Mouse (Mus musculus): ENCODE data around the gene Hamp.

The Hamp gene

GRCm38 (mm10) chr7:30943909-30944635, at the start of gene Hamp:
Gene Hamp (minus strand): TSS chr7:30944032.
- CTCF ChIA-PET: no interaction called here

GRCm38 (mm10) chr7:30992148-30992547, 48.3 kb upstream of the Hamp start:
- CTCF ChIA-PET: no interaction called here

- CTCF ChIA-PET: interaction anchor here (1.0 kb wide), 1 partner anchor 35 kb away, joined by 3 read pairs; no protein-coding TSS in a partner anchor
Observed at GRCm38 (mm10) chr7:30988519-30989162, 44.8 kb upstream of the Hamp start.

- CTCF ChIA-PET: no interaction called here
Observed at GRCm38 (mm10) chr7:30985357-30985756, 41.5 kb upstream of the Hamp start.

GRCm38 (mm10) chr7:30981703-30982102, 37.9 kb upstream of the Hamp start:
- CTCF ChIA-PET: no interaction called here

- CTCF ChIA-PET: interaction anchor here (0.5 to 1.3 kb wide), 2 partner anchors 101 to 533 kb away, joined by 3 to 10 read pairs; no protein-coding TSS in a partner anchor
Observed at GRCm38 (mm10) chr7:30973501-30974289, 29.9 kb upstream of the Hamp start, which contains the start of gene Fam187b. Gene Fam187b (plus strand): TSS chr7:30973790.

- CTCF ChIA-PET: no interaction called here
Observed at GRCm38 (mm10) chr7:30973251-30973500, 29.3 kb upstream of the Hamp start, which contains the start of gene Lsr. Gene Lsr (minus strand): TSS chr7:30973464.

- CTCF ChIA-PET: no interaction called here
Observed at GRCm38 (mm10) chr7:30972426-30973250, 28.8 kb upstream of the Hamp start.

GRCm38 (mm10) chr7:30971901-30972300, 28.1 kb upstream of the Hamp start:
- CTCF ChIA-PET: no interaction called here

- CTCF ChIA-PET: no interaction called here
Observed at GRCm38 (mm10) chr7:30969174-30969573, 25.3 kb upstream of the Hamp start.

- CTCF ChIA-PET: no interaction called here
Observed at GRCm38 (mm10) chr7:30968611-30969010, 24.8 kb upstream of the Hamp start.

GRCm38 (mm10) chr7:30966657-30967056, 22.8 kb upstream of the Hamp start:
- CTCF ChIA-PET: interaction anchor here (0.6 kb wide), 1 partner anchor 92 kb away, joined by 6 read pairs; the partner anchor contains the start of gene Lgi4

- CTCF ChIA-PET: no interaction called here
Observed at GRCm38 (mm10) chr7:30965677-30966076, 21.8 kb upstream of the Hamp start.

- CTCF ChIA-PET: interaction anchor here (0.7 kb wide), 1 partner anchor 71 kb away, joined by 3 read pairs; no protein-coding TSS in a partner anchor
Observed at GRCm38 (mm10) chr7:30964366-30964765, 20.5 kb upstream of the Hamp start.

- CTCF ChIA-PET: interaction anchor here (0.6 to 0.7 kb wide), 2 partner anchors 62 kb away, joined by 6 to 11 read pairs; no protein-coding TSS in a partner anchor
Observed at GRCm38 (mm10) chr7:30962862-30963261, 19.0 kb upstream of the Hamp start.

GRCm38 (mm10) chr7:30959786-30960349, 16.0 kb upstream of the Hamp start:
- CTCF ChIA-PET: no interaction called here

- CTCF ChIA-PET: no interaction called here
Observed at GRCm38 (mm10) chr7:30958866-30959487, 15.1 kb upstream of the Hamp start.

- CTCF ChIA-PET: no interaction called here
Observed at GRCm38 (mm10) chr7:30958109-30958865, 14.5 kb upstream of the Hamp start.

- CTCF ChIA-PET: no interaction called here
Observed at GRCm38 (mm10) chr7:30957367-30957783, 13.5 kb upstream of the Hamp start.

Measured in spleen, embryonic (tissue).